Mouse (Mus musculus) stomach, postnatal 0 days (tissue): ENCODE results near the gene 1700008O03Rik. TPM values are rescaled to one million over a fixed set of nuclear protein-coding genes. Genes with fewer than 3 reads are reported as not detected.

ENCODE experiments used
- ATAC-seq: fragments of 200-750 bp; cut with Nextera tagmentation; 2 replicates; pipeline ENCODE4 v1.8.0; 2017; ENCODE audit not compliant: low FRiP score, low TSS enrichment
- DNase-seq: peaks from one replicate; pipeline ENCODE4 v3.0.0-alpha.2; 2016; ENCODE audit warnings: low spot score
- H3K27ac ChIP-seq: fragments of 300-500 bp; sonication (generic); replicated peaks from 2 replicates; pipeline ENCODE4 v1.5.1; 2014; ENCODE audit warnings: mild to moderate bottlenecking, control low read depth
- H3K27me3 ChIP-seq: fragments of 300-500 bp; sonication (generic); 2 replicates; pipeline ENCODE4 v1.6.1; 2014; ENCODE audit warnings: low read length; ENCODE audit not compliant: control insufficient read depth, insufficient read depth
- H3K36me3 ChIP-seq: fragments of 300-500 bp; sonication (generic); 2 replicates; pipeline ENCODE4 v1.6.1; 2014; ENCODE audit warnings: low read length, mixed read lengths; ENCODE audit not compliant: control insufficient read depth, insufficient read depth
- H3K4me1 ChIP-seq: fragments of 300-500 bp; sonication (generic); replicated peaks from 2 replicates; pipeline ENCODE4 v1.6.1; 2014; ENCODE audit warnings: antibody characterized with exemption; ENCODE audit not compliant: control insufficient read depth, insufficient read depth
- H3K4me2 ChIP-seq: fragments of 300-500 bp; sonication (generic); replicated peaks from 2 replicates; pipeline ENCODE4 v1.6.1; 2014; ENCODE audit warnings: low read depth, mild to moderate bottlenecking, control low read depth, moderate library complexity
- H3K4me3 ChIP-seq: fragments of 300-500 bp; sonication (generic); 2 replicates; pipeline ENCODE4 v1.5.1; 2014; ENCODE audit warnings: low read depth, low read length, control low read depth
- H3K9ac ChIP-seq: fragments of 300-500 bp; sonication (generic); 2 replicates; pipeline ENCODE4 v1.6.1; 2014; ENCODE audit warnings: mild to moderate bottlenecking, low read length, control low read depth, mixed read lengths
- H3K9me3 ChIP-seq: fragments of 300-500 bp; sonication (generic); 2 replicates; pipeline ENCODE4 v1.6.1; 2016; ENCODE audit warnings: low read length; ENCODE audit not compliant: control insufficient read depth
- CTCF ChIP-seq: IDR thresholded peaks from 2 replicates; pipeline ENCODE4 v1.5.1; 2016; ENCODE audit warnings: antibody characterized with exemption, low read depth, mild to moderate bottlenecking, moderate library complexity
- EP300 ChIP-seq: optimal IDR thresholded peaks from 2 replicates; pipeline ENCODE3; 2016; ENCODE audit warnings: antibody characterized with exemption
- WGBS: fragments of 180-500 bp; shearing (Covaris S2); extraction: QIAGEN DNeasy Blood & Tissue Kit; methylation state at CpG from one replicate; pipeline ENCODE4 v1.1.7; 2014; 5-methylcytosine and 5-hydroxymethylcytosine counted together
- polyA plus RNA-seq: library from polyadenylated mRNA; unstranded; fragments of >200 nt; fragmentation: Nextera tagmentation; extraction: Ambion mirVana; gene quantifications from 2 replicates; pipeline ENCODE4 v1.2.1, GENCODE M21; 2015

The 1700008O03Rik gene
- polyA plus RNA-seq, 1 experiment from 2014 or later, result 0.68 TPM

- H3K9me3 ChIP-seq, result no peaks in the 10 kb centered on the region
- peak within 1 kb of the TSS; percentile 35 for H3K4me3 ChIP-seq
- H3K36me3 ChIP-seq, result no peaks in the 10 kb centered on the region
- H3K4me2 ChIP-seq, result peak within 1 kb of the TSS; percentile 57
- H3K9ac ChIP-seq, result peak within 1 kb of the TSS; percentile 41
- H3K27ac ChIP-seq, result no peak within 1 kb of the TSS
- no peak for DNase-seq
- no peak for TF ChIP-seq EP300
- no peak for TF ChIP-seq CTCF
- ATAC-seq, result peak; percentile 31
- H3K27me3 ChIP-seq, result peaks cover 8% of the 10 kb centered on the region; the same call in 1 of the 2 replicates
- no peaks in the 10 kb centered on the region for H3K4me1 ChIP-seq
- 1% methylated on average over 41 of the region's 69 CpGs for WGBS
Measured at GRCm38 (mm10) chr7:44428968-44429521, 43.4 kb upstream of the 1700008O03Rik start, which contains the start of gene Lrrc4b. Gene Lrrc4b (plus strand): TSS chr7:44429018.

GRCm38 (mm10) chr7:44428171-44428950 lies 42.7 kb upstream of the 1700008O03Rik start:
- WGBS, result 3% methylated on average over 17 of the region's 38 CpGs
- peak overlapping the region; percentile 41; the same call in 1 of the 2 replicates for H3K9ac ChIP-seq
- ATAC-seq (no peak), DNase-seq (no peak)
- H3K4me2 ChIP-seq, result peak overlapping the region; percentile 57; the same call in 1 of the 2 replicates
- no peaks in the 10 kb centered on the region for H3K36me3 ChIP-seq
- no peaks in the 10 kb centered on the region for H3K4me1 ChIP-seq
- H3K9me3 ChIP-seq, result no peaks in the 10 kb centered on the region
- no peak overlapping the region for H3K27ac ChIP-seq
- H3K4me3 ChIP-seq, result no peak overlapping the region; the same call in 1 of the 2 replicates
- H3K27me3 ChIP-seq, result peaks cover 8% of the 10 kb centered on the region; the same call in 1 of the 2 replicates
- TF ChIP-seq EP300, result no peak
- no peak for TF ChIP-seq CTCF

- DNase-seq, result no peak
- H3K9ac ChIP-seq, result no peak overlapping the region
- TF ChIP-seq CTCF (no peak), EP300 (no peak)
- H3K4me1 ChIP-seq, result no peaks in the 10 kb centered on the region
- ATAC-seq, result no peak
- 13% methylated on average over 8 of the region's 8 CpGs for WGBS
- H3K27ac ChIP-seq, result no peak overlapping the region
- H3K9me3 ChIP-seq, result no peaks in the 10 kb centered on the region
- peaks cover 8% of the 10 kb centered on the region; the same call in 1 of the 2 replicates for H3K27me3 ChIP-seq
- H3K4me2 ChIP-seq, result no peak overlapping the region
- H3K36me3 ChIP-seq, result no peaks in the 10 kb centered on the region
- no peak overlapping the region for H3K4me3 ChIP-seq
Measured at GRCm38 (mm10) chr7:44427666-44428065, 42.0 kb upstream of the 1700008O03Rik start.

GRCm38 (mm10) chr7:44413307-44413706 lies 27.7 kb upstream of the 1700008O03Rik start:
- no peak overlapping the region for H3K4me3 ChIP-seq
- TF ChIP-seq CTCF (no peak), EP300 (no peak)
- no peaks in the 10 kb centered on the region for H3K4me1 ChIP-seq
- 74% methylated on average over 6 of the region's 6 CpGs for WGBS
- no peak overlapping the region for H3K9ac ChIP-seq
- DNase-seq (no peak), ATAC-seq (no peak)
- no peak overlapping the region for H3K27ac ChIP-seq
- H3K36me3 ChIP-seq, result no peaks in the 10 kb centered on the region
- H3K27me3 ChIP-seq, result no peaks in the 10 kb centered on the region
- H3K9me3 ChIP-seq, result no peaks in the 10 kb centered on the region
- H3K4me2 ChIP-seq, result no peak overlapping the region

GRCm38 (mm10) chr7:44411144-44411543 lies 25.5 kb upstream of the 1700008O03Rik start:
- H3K4me1 ChIP-seq, result no peaks in the 10 kb centered on the region
- H3K9ac ChIP-seq, result no peak overlapping the region
- no peak for TF ChIP-seq CTCF
- no peak for TF ChIP-seq EP300
- ATAC-seq (no peak), DNase-seq (no peak)
- 80% methylated on average over 4 of the region's 4 CpGs for WGBS
- no peaks in the 10 kb centered on the region for H3K9me3 ChIP-seq
- no peak overlapping the region for H3K4me2 ChIP-seq
- no peaks in the 10 kb centered on the region for H3K27me3 ChIP-seq
- H3K27ac ChIP-seq, result no peak overlapping the region
- H3K36me3 ChIP-seq, result no peaks in the 10 kb centered on the region
- no peak overlapping the region for H3K4me3 ChIP-seq

GRCm38 (mm10) chr7:44406015-44406355 lies 20.4 kb upstream of the 1700008O03Rik start:
- no peak for TF ChIP-seq EP300
- no peak for TF ChIP-seq CTCF
- no peak overlapping the region for H3K9ac ChIP-seq
- no peaks in the 10 kb centered on the region for H3K4me1 ChIP-seq
- H3K27ac ChIP-seq, result no peak overlapping the region
- H3K4me2 ChIP-seq, result peak overlapping the region; percentile 53; the same call in 1 of the 2 replicates
- H3K9me3 ChIP-seq, result no peaks in the 10 kb centered on the region
- no peaks in the 10 kb centered on the region for H3K27me3 ChIP-seq
- no peak for DNase-seq
- no peaks in the 10 kb centered on the region for H3K36me3 ChIP-seq
- no peak; the same call in 1 of the 2 replicates for ATAC-seq
- WGBS, result 1% methylated on average over 5 of the region's 5 CpGs
- H3K4me3 ChIP-seq, result peak overlapping the region; percentile 30; the same call in 1 of the 2 replicates
